Mouse (Mus musculus) olfactory bulb, adult 2 months (tissue): ENCODE results near the gene Gm867.

Source experiments
- CTCF ChIP-seq: fragments of 200-500 bp; IDR thresholded peaks from 2 replicates; pipeline ENCODE4 v1.5.1; 2012; ENCODE audit warnings: low read depth, mild to moderate bottlenecking, low read length, moderate library complexity; ENCODE audit not compliant: insufficient read depth
- POLR2A ChIP-seq: fragments of 200-500 bp; IDR thresholded peaks from 2 replicates; pipeline ENCODE4 v1.6.1; 2012; ENCODE audit warnings: mild to moderate bottlenecking, low read depth, low read length, moderate library complexity; ENCODE audit not compliant: insufficient read depth

DNA sequence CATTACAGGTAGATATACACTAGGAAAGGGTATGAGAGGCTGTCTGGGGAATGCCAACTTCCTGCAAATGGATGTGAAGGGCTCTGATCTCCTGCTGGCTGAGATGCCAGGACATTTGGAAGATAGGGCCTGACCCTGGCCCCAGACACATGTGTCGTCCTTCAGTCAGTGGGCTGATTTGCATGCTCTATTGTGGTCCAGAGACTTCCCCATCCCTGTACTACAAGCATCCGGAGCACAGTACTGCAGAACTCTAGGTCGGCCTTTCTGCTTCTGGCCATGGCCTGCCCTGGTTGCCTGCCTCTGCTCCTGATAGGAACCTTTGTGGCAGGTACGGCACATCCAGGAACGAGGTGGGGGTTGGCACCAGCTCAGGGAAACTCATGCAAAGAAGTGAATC is 7.6 kb upstream of the Gm867 start:
- TF ChIP-seq CTCF: no peak
- TF ChIP-seq POLR2A: no peak
